Mouse (Mus musculus) kidney, adult 2 months (tissue): ENCODE results near the gene Fxyd3. TPM values are rescaled to one million over a fixed set of nuclear protein-coding genes. Genes with fewer than 3 reads are reported as not detected.

Experiments
- DNase-seq: peaks from one replicate; pipeline ENCODE4 v3.0.0; 2021
- H3K27ac ChIP-seq: fragments of 200-500 bp; 2 replicates; pipeline ENCODE4 v1.5.1; 2012; ENCODE audit warnings: low read depth, low read length, control low read depth, inconsistent platforms; ENCODE audit not compliant: insufficient read depth
- H3K27me3 ChIP-seq: fragments of 200-500 bp; replicated peaks from 2 replicates; pipeline ENCODE4 v1.6.1; 2012; ENCODE audit warnings: mild to moderate bottlenecking, moderate library complexity, low read length, inconsistent platforms; ENCODE audit not compliant: control insufficient read depth, insufficient read depth
- H3K36me3 ChIP-seq: fragments of 200-500 bp; 2 replicates; pipeline ENCODE4 v1.6.1; 2012; ENCODE audit warnings: mild to moderate bottlenecking, moderate library complexity, low read length, inconsistent platforms; ENCODE audit not compliant: control insufficient read depth, insufficient read depth
- H3K4me1 ChIP-seq: fragments of 200-500 bp; 2 replicates; pipeline ENCODE4 v1.6.1; 2011; ENCODE audit warnings: low read length; ENCODE audit not compliant: control insufficient read depth, insufficient read depth
- H3K4me3 ChIP-seq: fragments of 200-500 bp; 2 replicates; pipeline ENCODE4 v1.5.1; 2011; ENCODE audit warnings: mild to moderate bottlenecking, low read depth, low read length, control low read depth; ENCODE audit not compliant: insufficient read depth
- CTCF ChIP-seq: fragments of 200-500 bp; conservative IDR thresholded peaks from 2 replicates; pipeline ENCODE4 v1.5.1; 2011; ENCODE audit warnings: low read depth, mild to moderate bottlenecking, control low read depth, low read length, moderate library complexity, mixed read lengths; ENCODE audit not compliant: insufficient read depth, insufficient read length
- POLR2A ChIP-seq: fragments of 200-500 bp; IDR thresholded peaks from one replicate; pipeline ENCODE4 v1.6.1; 2011; ENCODE audit warnings: low read depth, low read length, control low read depth
- WGBS: fragments of 180-500 bp; shearing (Covaris S2); methylation state at CpG from one replicate; pipeline ENCODE4 v1.1.7; 2018; 5-methylcytosine and 5-hydroxymethylcytosine counted together
- polyA plus RNA-seq: library from polyadenylated mRNA; depleted of rRNA; stranded (reverse); fragments of >200 nt; gene quantifications from 2 replicates; pipeline ENCODE4 v1.2.3, GENCODE M21; 2012

Fxyd3 gene
- polyA plus RNA-seq, 1 experiment = 4.8 TPM

DNA sequence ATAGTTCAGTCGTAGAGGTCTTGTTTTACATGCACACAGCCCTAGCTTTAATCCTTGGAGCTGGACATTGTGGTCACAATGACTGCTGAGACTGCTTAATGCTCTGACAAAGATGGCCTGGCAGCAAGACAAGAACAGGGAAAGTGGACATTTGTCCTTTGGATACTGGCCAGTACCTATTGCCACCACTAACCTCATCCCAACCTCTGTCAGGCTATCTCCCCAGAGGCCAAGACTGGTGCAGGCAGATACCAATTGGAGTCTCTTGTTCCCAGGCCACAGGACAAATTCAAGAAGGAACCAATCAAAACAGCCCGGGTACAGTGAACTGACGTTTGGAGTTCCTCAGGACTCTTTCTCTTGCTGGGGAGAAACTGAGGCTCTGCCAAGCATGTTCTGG, 11.7 kb upstream of the Fxyd3 start:
- TF ChIP-seq POLR2A (no peak), CTCF (no peak)
- DNase-seq = no peak
- no peak overlapping the region for H3K27ac ChIP-seq

DNA sequence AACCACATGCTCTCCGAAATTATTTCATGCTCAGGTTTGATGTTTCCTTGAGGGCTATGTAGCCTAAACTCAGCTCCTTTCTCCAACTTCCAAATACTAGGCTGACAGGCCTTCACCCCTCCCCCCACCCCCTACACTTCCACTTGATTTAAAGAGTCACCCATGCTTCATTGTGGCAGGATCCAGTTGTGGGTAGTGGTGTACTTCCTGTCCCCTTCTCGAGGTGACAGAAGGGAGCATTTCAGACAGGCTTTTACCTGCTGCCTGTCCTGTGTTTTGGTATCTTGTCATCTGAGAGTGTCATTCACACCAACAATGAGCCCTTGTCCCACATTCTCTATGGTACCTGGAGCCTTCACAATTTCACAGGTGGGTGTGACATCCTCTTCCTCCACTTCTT, 10.8 kb upstream of the Fxyd3 start:
- no peaks in the 10 kb centered on the region for H3K27me3 ChIP-seq
- no peak overlapping the region for H3K27ac ChIP-seq
- no peak for DNase-seq
- TF ChIP-seq CTCF (no peak), POLR2A (no peak)
- no peaks in the 10 kb centered on the region for H3K36me3 ChIP-seq
- no peaks in the 10 kb centered on the region for H3K4me1 ChIP-seq
- no peak overlapping the region for H3K4me3 ChIP-seq
- WGBS = 45% methylated on average over 2 of the region's 2 CpGs

More for the DNA sequence above, 11.7 kb upstream of the Fxyd3 start:
- Histone ChIP-seq H3K4me3 (no peak overlapping the region), H3K36me3 (no peaks in the 10 kb centered on the region), H3K27me3 (no peaks in the 10 kb centered on the region), H3K4me1 (no peaks in the 10 kb centered on the region)
- WGBS = 71% methylated on average over 3 of the region's 3 CpGs

DNA sequence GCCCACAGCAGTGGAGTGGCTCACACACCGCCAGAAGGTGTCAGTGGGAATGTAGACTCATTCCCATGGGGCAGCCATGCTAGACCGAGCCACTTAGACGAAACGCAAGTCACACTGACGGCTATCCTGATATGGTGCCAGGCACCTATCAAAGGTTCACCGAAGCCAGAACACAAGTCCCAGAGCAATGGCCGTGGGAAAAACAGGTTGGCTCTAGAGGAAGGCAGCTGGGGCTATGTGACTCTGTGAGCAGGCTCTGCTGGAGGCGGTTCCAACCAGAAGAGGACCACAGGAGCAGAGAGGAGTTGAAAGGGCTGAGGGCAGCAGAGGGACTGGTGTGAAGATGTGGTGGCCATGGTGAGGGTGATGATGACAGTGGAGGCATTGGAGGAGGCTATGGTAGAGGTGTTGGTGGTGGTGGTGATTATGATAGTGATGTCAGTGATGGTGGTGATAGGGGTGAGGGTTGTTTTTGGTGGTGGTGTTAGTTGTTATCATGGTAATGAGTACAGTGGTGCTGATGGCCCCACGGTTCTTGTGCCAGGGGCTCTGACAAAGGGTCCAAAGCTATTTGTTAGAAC, 9.8 kb upstream of the Fxyd3 start:
- Histone ChIP-seq H3K4me1 (no peaks in the 10 kb centered on the region), H3K27ac (no peak overlapping the region), H3K36me3 (no peaks in the 10 kb centered on the region), H3K4me3 (no peak overlapping the region), H3K27me3 (no peaks in the 10 kb centered on the region)
- TF ChIP-seq POLR2A = no peak
- no peak for TF ChIP-seq CTCF
- DNase-seq = no peak
- 82% methylated on average over 9 of the region's 9 CpGs for WGBS

DNA sequence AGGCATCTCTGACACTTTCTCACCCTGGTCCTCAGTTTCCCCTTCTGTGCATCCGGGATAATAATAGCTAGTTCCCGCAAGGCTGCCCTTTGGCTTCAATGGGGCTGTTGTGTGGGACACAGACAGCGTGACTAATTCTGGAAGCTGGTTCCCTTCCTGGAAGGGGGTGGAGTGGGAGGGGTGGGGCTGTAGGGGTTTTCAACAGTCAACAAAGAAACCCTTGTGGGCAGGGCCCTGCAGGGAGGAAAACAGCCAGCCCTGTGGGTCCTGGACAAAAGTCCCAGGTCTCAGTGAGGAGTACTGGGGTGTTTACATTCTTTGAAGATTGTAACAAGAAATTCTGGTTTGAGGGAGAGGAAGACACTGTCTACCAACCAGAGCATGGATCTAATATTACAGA, 8.7 kb upstream of the Fxyd3 start:
- Histone ChIP-seq H3K36me3 (no peaks in the 10 kb centered on the region), H3K27ac (no peak overlapping the region), H3K27me3 (no peaks in the 10 kb centered on the region), H3K4me1 (no peaks in the 10 kb centered on the region), H3K4me3 (no peak overlapping the region)
- DNase-seq = peak; percentile 49
- TF ChIP-seq CTCF (no peak), POLR2A (no peak)
- WGBS = 39% methylated on average over 3 of the region's 3 CpGs

DNA sequence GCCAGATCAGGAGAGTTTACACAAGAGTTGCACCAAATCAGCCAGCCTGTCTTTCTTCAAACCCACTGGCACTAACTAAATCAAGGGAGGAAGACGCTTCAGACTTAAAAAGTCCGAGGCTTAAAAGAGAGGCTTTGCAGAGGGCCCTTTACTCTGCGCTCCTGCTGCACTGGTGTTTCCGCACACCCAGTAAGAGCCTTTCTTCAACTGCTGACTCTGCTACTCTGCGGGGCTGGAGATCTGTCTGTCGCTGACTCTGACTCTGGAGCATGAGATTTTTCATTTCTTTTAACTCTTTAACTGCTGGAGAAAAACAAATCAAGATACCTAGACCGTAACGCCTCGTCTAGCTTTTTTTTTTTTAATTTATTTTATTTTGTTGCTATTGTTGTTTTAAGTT, 7.6 kb upstream of the Fxyd3 start:
- no peaks in the 10 kb centered on the region for H3K4me1 ChIP-seq
- DNase-seq = no peak
- no peak overlapping the region for H3K4me3 ChIP-seq
- H3K36me3 ChIP-seq = no peaks in the 10 kb centered on the region
- TF ChIP-seq POLR2A = no peak
- TF ChIP-seq CTCF = no peak
- no peak overlapping the region for H3K27ac ChIP-seq
- no peaks in the 10 kb centered on the region for H3K27me3 ChIP-seq
- 66% methylated on average over 9 of the region's 9 CpGs for WGBS

DNA sequence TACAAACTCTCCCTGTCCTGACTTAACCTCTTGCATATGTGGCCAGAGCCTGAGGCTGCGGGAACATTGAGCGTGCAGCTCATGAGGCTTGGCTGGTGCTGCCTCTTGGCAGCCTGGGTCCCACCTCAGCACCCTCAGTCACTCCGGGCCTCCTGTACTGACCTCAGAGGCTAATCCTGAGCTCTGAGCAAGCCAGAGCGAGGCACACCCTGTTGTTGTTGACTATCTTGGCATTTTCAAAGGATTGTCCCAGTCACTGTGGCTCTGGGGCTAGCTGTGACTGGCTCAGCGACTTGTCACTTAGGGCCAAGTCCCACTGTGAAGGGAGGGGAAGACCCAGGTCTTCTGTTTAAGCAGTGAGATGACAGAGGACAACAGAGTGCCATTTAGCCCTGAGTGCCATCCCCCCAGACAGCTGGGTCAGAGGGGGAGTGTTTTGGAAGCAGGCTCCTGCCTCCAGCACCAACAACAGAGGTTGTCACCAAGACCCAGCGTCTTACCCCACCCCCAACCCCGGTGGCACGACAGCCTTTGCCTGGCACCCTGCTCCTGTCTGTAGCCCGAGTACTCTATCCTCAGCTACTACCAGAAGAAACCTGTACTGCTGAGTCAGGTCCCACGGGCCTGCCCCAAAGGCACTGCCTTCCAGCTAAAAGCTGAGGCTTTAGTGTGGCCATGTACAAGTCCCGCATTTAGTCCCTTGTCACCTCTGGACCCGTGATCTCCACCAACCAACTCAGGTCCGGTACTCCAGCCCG, 6.5 kb upstream of the Fxyd3 start:
- peak; percentile 35 for DNase-seq
- WGBS = 63% methylated on average over 14 of the region's 14 CpGs
- no peaks in the 10 kb centered on the region for H3K27me3 ChIP-seq
- TF ChIP-seq POLR2A = no peak
- no peak for TF ChIP-seq CTCF
- H3K27ac ChIP-seq = no peak overlapping the region
- no peaks in the 10 kb centered on the region for H3K36me3 ChIP-seq
- no peaks in the 10 kb centered on the region for H3K4me1 ChIP-seq
- H3K4me3 ChIP-seq = no peak overlapping the region

DNA sequence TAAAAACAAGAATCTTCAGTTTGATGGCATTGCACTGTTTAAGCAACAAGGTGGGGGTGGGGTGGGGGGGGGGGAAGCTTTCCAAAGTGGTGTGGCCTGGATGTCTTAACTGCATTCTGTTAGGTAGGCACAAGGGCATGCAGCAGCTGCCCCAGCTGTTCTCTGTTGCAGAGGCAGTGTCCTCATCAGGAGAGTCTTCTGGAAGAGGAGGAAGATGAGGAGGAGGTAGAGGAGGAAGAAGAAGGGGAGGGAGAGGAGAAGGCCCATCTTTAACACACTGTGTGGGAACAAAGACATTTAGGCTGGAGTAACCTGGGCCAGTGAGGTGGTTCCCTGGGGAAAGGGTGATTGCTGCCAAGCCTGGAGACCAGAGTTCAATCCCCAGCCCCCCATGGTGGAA, 5.6 kb upstream of the Fxyd3 start:
- Histone ChIP-seq H3K36me3 (no peaks in the 10 kb centered on the region), H3K27me3 (no peaks in the 10 kb centered on the region), H3K27ac (no peak overlapping the region), H3K4me3 (no peak overlapping the region), H3K4me1 (no peaks in the 10 kb centered on the region)
- no peak for TF ChIP-seq CTCF
- no peak for TF ChIP-seq POLR2A
- DNase-seq = no peak
